Mouse (Mus musculus): Measurements from ENCODE around the gene Frk.

- TF ChIP-seq CTCF (IDR thresholded peaks at IDR 0.05; ENCODE audit: borderline replicate concordance, extremely low read depth, insufficient read depth, insufficient read length): no peak
- TF ChIP-seq POLR2A (IDR thresholded peaks at IDR 0.05; ENCODE audit: borderline replicate concordance, extremely low read depth, insufficient read depth, insufficient read length, poor library complexity, severe bottlenecking): no peak
Observed at GRCm38 (mm10) chr10:34507807-34508206, 24.6 kb downstream of the Frk start.

Measured in brain, embryonic 14.5 days (tissue).